Mouse (Mus musculus): ENCODE results near the gene Nr1d1.

DNA sequence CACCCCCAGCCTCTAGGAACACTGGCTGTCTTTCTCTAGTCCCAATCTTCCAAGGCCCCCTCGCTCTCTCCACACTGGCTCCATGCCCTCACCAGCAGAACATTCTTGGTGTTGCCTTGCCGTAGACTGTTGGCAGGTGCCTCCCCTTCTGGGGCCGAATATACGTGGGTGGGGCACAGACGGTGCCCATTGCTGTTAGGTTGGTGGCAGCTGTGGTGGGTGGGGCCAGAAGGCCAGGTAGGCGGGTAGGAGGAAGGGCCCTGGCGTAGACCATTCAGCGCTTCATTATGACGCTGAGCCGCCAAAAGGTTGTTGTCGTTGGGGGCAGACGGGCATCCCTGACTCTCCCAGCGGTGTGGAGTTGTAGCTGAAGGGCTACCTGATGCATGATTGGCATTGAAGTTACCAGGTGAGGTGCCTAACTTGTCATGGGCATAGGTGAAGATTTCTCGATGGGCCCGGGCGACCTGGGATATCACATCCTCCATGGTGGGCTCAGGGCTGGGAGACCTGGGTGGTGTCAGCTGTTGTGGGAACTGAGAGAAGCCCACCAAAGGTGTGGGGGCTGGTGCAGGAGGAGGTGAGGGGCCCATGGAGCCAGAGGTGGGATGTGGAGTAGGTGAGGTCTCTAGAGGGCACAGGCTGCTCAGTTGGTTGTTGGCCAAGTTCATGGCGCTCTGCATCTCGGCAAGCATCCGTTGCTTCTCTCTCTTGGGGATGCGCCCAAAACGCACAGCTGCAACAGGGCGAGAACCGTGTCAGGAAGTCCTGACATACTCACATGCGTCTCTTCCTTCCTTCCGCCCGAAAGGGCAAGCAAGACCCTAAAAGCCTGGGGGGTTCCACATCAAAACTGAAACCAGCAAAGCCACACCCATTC, 4.8 kb downstream of the Nr1d1 start:
- no peak for TF ChIP-seq CTCF (IDR thresholded peaks at IDR 0.05)
- no peak for TF ChIP-seq EP300 (IDR thresholded peaks at IDR 0.05; ENCODE audit: insufficient read depth, low read depth, low read length)

Data from heart, adult 2 months (tissue).